Mouse (Mus musculus) cerebellum, adult 2 months (tissue): ENCODE measurements at regions not wholly inside any gene's neighbourhood (a gene's known extent, or its start where the extent isn't known, plus 50 kb on each side); places are given as distances from the start of the nearest gene placed in this dataset.

ENCODE experiments used
- CTCF ChIP-seq: fragments of 200-500 bp; IDR thresholded peaks from 2 replicates; pipeline ENCODE4 v1.5.1; 2011; ENCODE audit warnings: low read depth, mild to moderate bottlenecking, control low read depth, low read length, moderate library complexity, borderline replicate concordance; ENCODE audit not compliant: insufficient read depth
- POLR2A ChIP-seq: fragments of 200-500 bp; IDR thresholded peaks from 2 replicates; pipeline ENCODE4 v1.6.1; 2011; ENCODE audit warnings: low read length, control low read depth, borderline replicate concordance; ENCODE audit not compliant: insufficient read depth

DNA sequence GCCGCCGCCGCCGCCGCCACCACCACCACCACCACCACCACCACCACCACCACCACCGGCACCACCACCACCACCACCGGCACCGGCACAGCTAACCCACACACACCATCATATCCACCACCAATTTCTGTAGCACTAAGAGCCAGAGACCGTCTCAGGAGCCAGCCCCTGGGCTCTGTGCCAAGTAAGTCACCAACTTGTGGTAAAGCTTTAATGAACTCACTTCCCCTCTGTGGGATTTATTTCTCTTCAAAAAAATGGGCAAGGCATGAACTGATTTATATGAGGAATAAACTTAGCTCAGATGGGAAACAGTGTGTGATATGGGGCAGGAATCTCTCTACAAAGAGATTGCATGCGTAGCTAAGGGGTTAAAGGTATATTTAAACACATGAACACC lies 114.8 kb downstream of the Ddx1 start:
- no peak for TF ChIP-seq CTCF
- no peak for TF ChIP-seq POLR2A
